Mouse (Mus musculus) kidney, adult 2 months (tissue): ENCODE measurements around the gene Pkn1. TPM values are rescaled to one million over a fixed set of nuclear protein-coding genes. Genes with fewer than 3 reads are reported as not detected.

ENCODE experiments used
- DNase-seq: peaks from one replicate; pipeline ENCODE4 v3.0.0; 2021
- H3K27ac ChIP-seq: fragments of 200-500 bp; 2 replicates; pipeline ENCODE4 v1.5.1; 2012; ENCODE audit warnings: low read depth, low read length, control low read depth, inconsistent platforms; ENCODE audit not compliant: insufficient read depth
- H3K27me3 ChIP-seq: fragments of 200-500 bp; replicated peaks from 2 replicates; pipeline ENCODE4 v1.6.1; 2012; ENCODE audit warnings: mild to moderate bottlenecking, moderate library complexity, low read length, inconsistent platforms; ENCODE audit not compliant: control insufficient read depth, insufficient read depth
- H3K36me3 ChIP-seq: fragments of 200-500 bp; 2 replicates; pipeline ENCODE4 v1.6.1; 2012; ENCODE audit warnings: mild to moderate bottlenecking, moderate library complexity, low read length, inconsistent platforms; ENCODE audit not compliant: control insufficient read depth, insufficient read depth
- H3K4me1 ChIP-seq: fragments of 200-500 bp; 2 replicates; pipeline ENCODE4 v1.6.1; 2011; ENCODE audit warnings: low read length; ENCODE audit not compliant: control insufficient read depth, insufficient read depth
- H3K4me3 ChIP-seq: fragments of 200-500 bp; 2 replicates; pipeline ENCODE4 v1.5.1; 2011; ENCODE audit warnings: mild to moderate bottlenecking, low read depth, low read length, control low read depth; ENCODE audit not compliant: insufficient read depth
- CTCF ChIP-seq: fragments of 200-500 bp; conservative IDR thresholded peaks from 2 replicates; pipeline ENCODE4 v1.5.1; 2011; ENCODE audit warnings: low read depth, mild to moderate bottlenecking, control low read depth, low read length, moderate library complexity, mixed read lengths; ENCODE audit not compliant: insufficient read depth, insufficient read length
- POLR2A ChIP-seq: fragments of 200-500 bp; IDR thresholded peaks from one replicate; pipeline ENCODE4 v1.6.1; 2011; ENCODE audit warnings: low read depth, low read length, control low read depth
- WGBS: fragments of 180-500 bp; shearing (Covaris S2); methylation state at CpG from one replicate; pipeline ENCODE4 v1.1.7; 2018; 5-methylcytosine and 5-hydroxymethylcytosine counted together
- polyA plus RNA-seq: library from polyadenylated mRNA; depleted of rRNA; stranded (reverse); fragments of >200 nt; gene quantifications from 2 replicates; pipeline ENCODE4 v1.2.3, GENCODE M21; 2012

Gene Pkn1
- polyA plus RNA-seq, 1 experiment, result 81.9 TPM

DNA sequence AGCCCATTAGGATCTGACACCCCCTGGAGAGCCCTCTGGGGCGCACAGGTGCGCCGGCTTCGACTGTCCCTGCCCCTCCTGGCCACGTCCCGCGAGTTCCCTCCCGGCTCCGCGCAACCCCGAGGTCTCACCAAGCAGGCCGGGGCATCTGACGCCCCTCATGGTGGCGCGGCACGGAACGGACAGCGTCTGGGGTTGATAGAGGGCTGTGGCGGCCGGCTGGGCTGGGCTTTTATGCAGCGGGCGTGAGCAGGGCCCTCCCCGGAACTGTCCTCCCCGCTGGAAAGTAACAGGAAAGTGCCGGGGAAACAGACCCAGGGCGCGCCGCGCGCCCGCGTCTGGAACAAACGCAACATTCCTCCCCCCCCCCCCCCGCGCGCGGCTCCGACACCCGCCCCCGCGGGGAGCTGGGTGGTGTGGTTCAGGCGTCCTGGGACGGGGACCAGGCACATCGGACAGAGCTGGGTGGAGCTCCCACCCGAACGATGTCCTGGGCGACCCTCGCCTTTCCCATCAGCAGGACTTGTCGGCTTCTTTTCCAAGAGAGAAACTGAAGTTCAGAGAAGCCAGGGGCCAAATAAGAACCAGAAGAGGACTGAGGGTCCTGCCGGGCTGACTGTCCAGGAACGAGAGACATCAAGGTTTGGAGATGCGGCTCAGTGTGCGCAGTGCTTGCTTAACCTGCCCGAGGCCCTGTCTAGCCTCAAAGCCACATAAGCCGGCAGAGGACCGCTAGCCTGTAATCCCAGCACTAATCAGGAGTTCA lies 42.2 kb upstream of the Pkn1 start, which contains the start of gene Adgre5:
Adgre5 (minus strand) TSS at position 351 of the 766 bp plus-strand sequence.
- peak; percentile 87 for DNase-seq
- TF ChIP-seq POLR2A (no peak), CTCF (no peak)
- H3K4me3 ChIP-seq, result peak within 1 kb of the TSS; percentile 63
- H3K4me1 ChIP-seq, result peaks cover 6% of the 10 kb centered on the region; the same call in 1 of the 2 replicates
- H3K27ac ChIP-seq, result peak within 1 kb of the TSS; percentile 84
- H3K36me3 ChIP-seq, result no peaks in the 10 kb centered on the region
- no peaks in the 10 kb centered on the region for H3K27me3 ChIP-seq
- WGBS, result 3% methylated on average over 54 of the region's 56 CpGs

GRCm38 (mm10) chr8:83740586-83740975 lies 41.6 kb upstream of the Pkn1 start:
- Histone ChIP-seq H3K4me3 (peak overlapping the region; percentile 63), H3K36me3 (no peaks in the 10 kb centered on the region), H3K27ac (peak overlapping the region; percentile 29), H3K4me1 (peaks cover 6% of the 10 kb centered on the region; the same call in 1 of the 2 replicates), H3K27me3 (no peaks in the 10 kb centered on the region)
- no peak for DNase-seq
- 24% methylated on average over 3 of the region's 3 CpGs for WGBS
- TF ChIP-seq CTCF (no peak), POLR2A (no peak)

GRCm38 (mm10) chr8:83739711-83740468 lies 40.9 kb upstream of the Pkn1 start:
- no peak for TF ChIP-seq POLR2A
- no peak for TF ChIP-seq CTCF
- no peaks in the 10 kb centered on the region for H3K36me3 ChIP-seq
- H3K27me3 ChIP-seq, result no peaks in the 10 kb centered on the region
- H3K27ac ChIP-seq, result peak overlapping the region; percentile 42; the same call in 1 of the 2 replicates
- 42% methylated on average over 8 of the region's 8 CpGs for WGBS
- DNase-seq, result peak; percentile 33
- H3K4me3 ChIP-seq, result peak overlapping the region; percentile 63
- H3K4me1 ChIP-seq, result peaks cover 6% of the 10 kb centered on the region; the same call in 1 of the 2 replicates

- peak overlapping the region; percentile 63; the same call in 1 of the 2 replicates for H3K4me3 ChIP-seq
- TF ChIP-seq POLR2A (no peak), CTCF (no peak)
- peaks cover 6% of the 10 kb centered on the region; the same call in 1 of the 2 replicates for H3K4me1 ChIP-seq
- no peaks in the 10 kb centered on the region for H3K36me3 ChIP-seq
- no peaks in the 10 kb centered on the region for H3K27me3 ChIP-seq
- DNase-seq, result peak; percentile 66
- WGBS, result 70% methylated on average over 10 of the region's 10 CpGs
- H3K27ac ChIP-seq, result peak overlapping the region; percentile 42; the same call in 1 of the 2 replicates
Observed at GRCm38 (mm10) chr8:83738949-83739710, 40.2 kb upstream of the Pkn1 start.

GRCm38 (mm10) chr8:83737852-83738562 lies 39.0 kb upstream of the Pkn1 start:
- TF ChIP-seq CTCF, result no peak
- peaks cover 6% of the 10 kb centered on the region; the same call in 1 of the 2 replicates for H3K4me1 ChIP-seq
- WGBS, result 31% methylated on average over 4 of the region's 4 CpGs
- H3K36me3 ChIP-seq, result no peaks in the 10 kb centered on the region
- H3K4me3 ChIP-seq, result no peak overlapping the region
- no peaks in the 10 kb centered on the region for H3K27me3 ChIP-seq
- H3K27ac ChIP-seq, result peak overlapping the region; percentile 14
- DNase-seq, result peak; percentile 80

- DNase-seq, result no peak
- Histone ChIP-seq H3K36me3 (no peaks in the 10 kb centered on the region), H3K4me3 (no peak overlapping the region), H3K4me1 (peaks cover 6% of the 10 kb centered on the region; the same call in 1 of the 2 replicates), H3K27ac (no peak overlapping the region), H3K27me3 (no peaks in the 10 kb centered on the region)
- TF ChIP-seq POLR2A (no peak), CTCF (0 out of 2 replicates have a peak, but pooled peaks have one; percentile 5)
- WGBS, result 89% methylated on average over 4 of the region's 4 CpGs
Observed at GRCm38 (mm10) chr8:83737346-83737745, 38.4 kb upstream of the Pkn1 start.
